Mouse (Mus musculus) embryo, embryonic 10.5 days (tissue): ENCODE data around the gene Sfi1.
"Not testable (repeated sequence)": the region's sequence is repeated elsewhere in the genome, so short reads cannot be mapped to it uniquely, and the experiment has no call there.

Experiments
- DNase-seq: peaks from one replicate; pipeline ENCODE4 v3.0.0-alpha.2; 2015; ENCODE audit warnings: low spot score

Sfi1 gene

GRCm38 (mm10) chr11:3193363-3193762 lies at the start of gene Sfi1:
Gene Sfi1 (minus strand): TSS chr11:3193463.
- no peak for DNase-seq

- DNase-seq = no peak
Observed at GRCm38 (mm10) chr11:3242395-3242794, 49.1 kb upstream of the Sfi1 start.

GRCm38 (mm10) chr11:3235277-3235676 lies 42.0 kb upstream of the Sfi1 start:
- no peak for DNase-seq

- DNase-seq = no peak
Observed at GRCm38 (mm10) chr11:3233704-3234103, 40.4 kb upstream of the Sfi1 start.

GRCm38 (mm10) chr11:3232248-3232647 lies 39.0 kb upstream of the Sfi1 start:
- DNase-seq = no peak

- DNase-seq = no peak
Observed at GRCm38 (mm10) chr11:3227113-3227512, 33.9 kb upstream of the Sfi1 start.

GRCm38 (mm10) chr11:3223105-3223504 lies 29.8 kb upstream of the Sfi1 start:
- DNase-seq = no peak

GRCm38 (mm10) chr11:3212526-3212925 lies 19.3 kb upstream of the Sfi1 start:
- DNase-seq = no peak

- DNase-seq = no peak
Observed at GRCm38 (mm10) chr11:3206783-3207182, 13.5 kb upstream of the Sfi1 start.

- no peak for DNase-seq
Observed at GRCm38 (mm10) chr11:3205207-3205606, 11.9 kb upstream of the Sfi1 start.

GRCm38 (mm10) chr11:3203771-3204170 lies 10.5 kb upstream of the Sfi1 start:
- no peak for DNase-seq

- DNase-seq = peak; percentile 64
Observed at GRCm38 (mm10) chr11:3202781-3203441, 9.6 kb upstream of the Sfi1 start.

GRCm38 (mm10) chr11:3202231-3202701 lies 9.0 kb upstream of the Sfi1 start, which contains the start of gene Eif4enif1:
Gene Eif4enif1 (plus strand): TSS chr11:3202392.
- peak; percentile 93 for DNase-seq

- DNase-seq = peak; percentile 72
Observed at GRCm38 (mm10) chr11:3201326-3202230, 8.3 kb upstream of the Sfi1 start.

GRCm38 (mm10) chr11:3200636-3201035 lies 7.4 kb upstream of the Sfi1 start:
- DNase-seq = not testable (repeated sequence)

GRCm38 (mm10) chr11:3182707-3183106 lies 10.6 kb downstream of the Sfi1 start:
- DNase-seq = not testable (repeated sequence)

- DNase-seq = not testable (repeated sequence)
Observed at GRCm38 (mm10) chr11:3181971-3182370, 11.3 kb downstream of the Sfi1 start.

GRCm38 (mm10) chr11:3181250-3181649 lies 12.0 kb downstream of the Sfi1 start:
- not testable (repeated sequence) for DNase-seq

GRCm38 (mm10) chr11:3180510-3181160 lies 12.6 kb downstream of the Sfi1 start:
- not testable (repeated sequence) for DNase-seq

- not testable (repeated sequence) for DNase-seq
Observed at GRCm38 (mm10) chr11:3179726-3180092, 13.6 kb downstream of the Sfi1 start.

- DNase-seq = not testable (repeated sequence)
Observed at GRCm38 (mm10) chr11:3178968-3179725, 14.1 kb downstream of the Sfi1 start.
